Mouse (Mus musculus): Measurements from ENCODE around the gene Apold1.

DNA sequence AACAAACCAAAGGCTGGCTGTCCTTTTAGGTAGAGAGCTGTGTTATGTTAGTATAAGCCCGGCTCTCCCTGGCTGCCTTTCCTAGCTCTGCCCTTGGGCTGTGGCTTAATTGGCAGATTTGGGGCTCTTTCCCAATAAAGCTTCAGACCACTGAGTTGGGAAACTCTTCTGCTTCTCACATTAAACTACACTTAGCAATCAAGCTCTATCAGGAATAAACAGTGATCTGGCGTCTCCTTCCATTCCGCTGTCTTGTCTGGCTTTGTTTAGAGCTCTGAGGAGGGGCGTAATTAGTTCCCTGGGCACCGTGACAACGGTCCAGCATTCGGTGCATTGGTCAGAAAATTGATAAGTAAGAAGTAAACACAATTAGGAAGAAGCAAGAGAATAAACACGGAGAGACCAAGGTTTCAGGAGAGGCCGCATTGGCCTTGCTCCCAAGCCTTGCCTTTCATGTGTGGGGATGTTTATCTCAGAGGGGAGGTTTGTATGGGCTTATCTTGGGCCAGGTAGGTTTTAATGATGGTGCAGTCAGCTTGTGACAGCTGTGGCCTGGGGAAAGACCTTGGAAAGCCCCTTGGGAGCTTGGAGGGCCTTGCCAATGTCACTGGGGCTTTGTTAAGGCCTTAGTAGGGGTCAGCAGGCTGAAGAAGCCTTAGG lies 19.5 kb upstream of the Apold1 start:
- TF ChIP-seq MAFK (IDR thresholded peaks at IDR 0.05; ENCODE audit: insufficient read depth, low read depth, low read length): no peak
- TF ChIP-seq HCFC1 (IDR thresholded peaks at IDR 0.05; ENCODE audit: borderline replicate concordance, insufficient read depth, low read length): no peak
- no peak for TF ChIP-seq ZNF384 (IDR thresholded peaks at IDR 0.05; ENCODE audit: low read depth, low read length)
- TF ChIP-seq CHD2 (IDR thresholded peaks at IDR 0.05; ENCODE audit: low read depth, low read length): no peak

All from ES-E14 (cell line).